Mouse (Mus musculus) embryonic facial prominence, embryonic 14.5 days (tissue): Measurements from ENCODE around the gene Zfp541. TPM values are rescaled to one million over a fixed set of nuclear protein-coding genes. Genes with fewer than 3 reads are reported as not detected.

Experiments used
- ATAC-seq: fragments of 200-750 bp; cut with Nextera tagmentation; 2 replicates; pipeline ENCODE4 v1.8.0; 2017; ENCODE audit warnings: low read depth, moderate number of reproducible peaks, moderate TSS enrichment
- DNase-seq: peaks from one replicate; pipeline ENCODE4 v3.0.0-alpha.2; 2015; ENCODE audit warnings: low spot score
- H3K27ac ChIP-seq: fragments of 300-500 bp; sonication (generic); replicated peaks from 2 replicates; pipeline ENCODE4 v1.5.1; 2014; ENCODE audit warnings: low read depth, mild to moderate bottlenecking, low read length, moderate library complexity
- H3K27me3 ChIP-seq: fragments of 300-500 bp; sonication (generic); replicated peaks from 2 replicates; pipeline ENCODE4 v1.6.1; 2014; ENCODE audit warnings: low read length; ENCODE audit not compliant: control insufficient read depth, insufficient read depth
- H3K36me3 ChIP-seq: fragments of 300-500 bp; sonication (generic); 2 replicates; pipeline ENCODE4 v1.6.1; 2014; ENCODE audit warnings: low read length, mixed read lengths; ENCODE audit not compliant: control insufficient read depth, insufficient read depth
- H3K4me1 ChIP-seq: fragments of 300-500 bp; sonication (generic); 2 replicates; pipeline ENCODE4 v1.6.1; 2014; ENCODE audit warnings: antibody characterized with exemption, low read length; ENCODE audit not compliant: control insufficient read depth, insufficient read depth
- H3K4me2 ChIP-seq: fragments of 300-500 bp; sonication (generic); 2 replicates; pipeline ENCODE4 v1.6.1; 2014; ENCODE audit warnings: low read depth, mild to moderate bottlenecking, low read length, moderate library complexity, mixed read lengths
- H3K4me3 ChIP-seq: fragments of 300-500 bp; sonication (generic); 2 replicates; pipeline ENCODE4 v1.5.1; 2014; ENCODE audit warnings: low read depth, mild to moderate bottlenecking, low read length
- H3K9ac ChIP-seq: fragments of 300-500 bp; sonication (generic); 2 replicates; pipeline ENCODE4 v1.6.1; 2014; ENCODE audit warnings: low read depth, mild to moderate bottlenecking, low read length, moderate library complexity, mixed read lengths
- H3K9me3 ChIP-seq: fragments of 300-500 bp; sonication (generic); 2 replicates; pipeline ENCODE4 v1.6.1; 2016; ENCODE audit warnings: low read length; ENCODE audit not compliant: control insufficient read depth
- WGBS: fragments of 180-500 bp; shearing (Covaris S2); extraction: QIAGEN DNeasy Blood & Tissue Kit; methylation state at CpG from one replicate; pipeline ENCODE4 v1.1.7; 2014; 5-methylcytosine and 5-hydroxymethylcytosine counted together
- polyA plus RNA-seq: library from polyadenylated mRNA; unstranded; fragments of >200 nt; fragmentation: Nextera tagmentation; extraction: Ambion mirVana; gene quantifications from 2 replicates; pipeline ENCODE4 v1.2.1, GENCODE M21; 2014

The Zfp541 gene
- polyA plus RNA-seq, 1 experiment from 2014 or later = 0.07 TPM

DNA sequence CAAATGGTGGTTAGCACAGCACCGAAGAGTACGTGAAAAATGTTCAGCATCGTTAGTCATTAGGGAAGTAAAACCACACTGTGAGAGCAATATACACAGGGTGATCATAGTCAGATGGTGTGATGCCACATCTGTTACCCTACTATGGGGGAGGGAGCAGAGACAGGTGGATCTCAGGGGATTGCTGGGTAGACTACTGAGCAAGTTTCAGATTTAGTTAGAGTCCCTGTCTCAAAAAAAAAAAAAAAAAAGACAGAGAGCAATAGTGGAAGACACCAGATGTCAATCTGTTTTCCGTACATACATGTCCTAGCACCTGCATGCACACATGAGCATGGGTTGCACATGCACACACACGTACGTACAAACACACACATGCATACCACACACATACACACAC is 5.9 kb upstream of the Zfp541 start:
- H3K36me3 ChIP-seq = no peaks in the 10 kb centered on the region
- WGBS = 86% methylated on average over 6 of the region's 6 CpGs
- H3K4me2 ChIP-seq = no peak overlapping the region
- H3K4me1 ChIP-seq = peaks cover 8% of the 10 kb centered on the region
- H3K27ac ChIP-seq = no peak overlapping the region
- H3K9me3 ChIP-seq = no peaks in the 10 kb centered on the region
- 0 out of 2 replicates have a peak, but pooled peaks cover 8% of the 10 kb centered on the region for H3K27me3 ChIP-seq
- no peak overlapping the region for H3K9ac ChIP-seq
- no peak overlapping the region for H3K4me3 ChIP-seq
- ATAC-seq (no peak), DNase-seq (no peak)

- Histone ChIP-seq H3K4me1 (peaks cover 8% of the 10 kb centered on the region), H3K9ac (no peak overlapping the region), H3K9me3 (0 out of 2 replicates have a peak, but pooled peaks cover 5% of the 10 kb centered on the region), H3K27me3 (peaks cover 11% of the 10 kb centered on the region; the same call in 1 of the 2 replicates), H3K27ac (no peak overlapping the region), H3K4me2 (no peak overlapping the region), H3K4me3 (no peak overlapping the region), H3K36me3 (no peaks in the 10 kb centered on the region)
- WGBS = 27% methylated on average over 5 of the region's 5 CpGs
- DNase-seq = no peak
- ATAC-seq = no peak
Measured at GRCm38 (mm10) chr7:16056459-16057135, 5.0 kb upstream of the Zfp541 start.

DNA sequence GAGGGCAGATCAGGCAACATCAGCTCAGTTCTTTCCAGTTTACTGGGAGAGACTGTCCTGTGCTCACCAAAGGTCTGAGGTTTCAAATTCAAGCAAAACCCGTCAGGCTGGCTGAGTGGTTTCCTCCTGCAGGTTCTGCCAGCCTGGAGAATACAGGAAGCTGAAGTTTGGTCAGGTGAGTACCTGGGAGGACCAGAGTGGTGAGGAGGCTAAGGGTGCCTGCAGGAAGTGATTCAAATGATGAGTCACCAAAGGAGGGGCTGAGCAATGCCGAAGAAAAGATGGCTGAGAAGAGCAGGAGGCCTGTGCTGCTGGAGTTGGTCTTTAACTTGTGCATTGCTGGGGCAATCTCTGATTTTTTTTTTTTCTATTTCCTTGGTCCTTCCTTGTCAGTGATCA is 4.5 kb upstream of the Zfp541 start:
- H3K27me3 ChIP-seq = peaks cover 14% of the 10 kb centered on the region; the same call in 1 of the 2 replicates
- peaks cover 6% of the 10 kb centered on the region for H3K4me1 ChIP-seq
- peak; percentile 71 for DNase-seq
- H3K9me3 ChIP-seq = 0 out of 2 replicates have a peak, but pooled peaks cover 5% of the 10 kb centered on the region
- no peaks in the 10 kb centered on the region for H3K36me3 ChIP-seq
- H3K9ac ChIP-seq = no peak overlapping the region
- H3K4me3 ChIP-seq = no peak overlapping the region
- no peak overlapping the region for H3K4me2 ChIP-seq
- no peak; the same call in 1 of the 2 replicates for ATAC-seq
- no peak overlapping the region for H3K27ac ChIP-seq
- 58% methylated on average over 2 of the region's 2 CpGs for WGBS

- H3K27ac ChIP-seq = no peak overlapping the region
- peaks cover 17% of the 10 kb centered on the region; the same call in 1 of the 2 replicates for H3K27me3 ChIP-seq
- WGBS = 70% methylated on average over 15 of the region's 15 CpGs
- ATAC-seq = no peak
- no peaks in the 10 kb centered on the region for H3K4me1 ChIP-seq
- no peak for DNase-seq
- no peak overlapping the region for H3K4me3 ChIP-seq
- H3K9ac ChIP-seq = no peak overlapping the region
- no peak overlapping the region for H3K4me2 ChIP-seq
- no peaks in the 10 kb centered on the region for H3K36me3 ChIP-seq
- 0 out of 2 replicates have a peak, but pooled peaks cover 13% of the 10 kb centered on the region for H3K9me3 ChIP-seq
Measured at GRCm38 (mm10) chr7:16062099-16062420, 446 bp downstream of the Zfp541 start.

DNA sequence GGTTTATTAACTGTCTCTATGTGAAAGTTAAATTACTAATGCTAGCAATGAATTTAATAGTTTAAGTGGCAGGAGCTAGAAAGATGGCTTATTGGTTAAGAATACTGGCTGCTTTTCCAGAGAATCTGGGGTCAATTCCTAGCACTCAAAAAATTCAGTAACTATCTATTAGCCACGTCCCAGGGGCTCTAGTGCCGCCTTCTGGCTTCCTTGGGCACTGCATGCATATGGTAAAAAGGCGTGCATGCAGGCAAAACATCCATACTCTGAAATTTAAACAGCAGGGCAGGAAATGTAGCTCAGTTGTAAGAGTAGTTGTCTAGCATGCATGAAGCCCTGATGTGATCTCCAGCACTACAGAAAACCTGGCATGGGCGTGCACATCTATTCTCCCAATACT is 1.9 kb downstream of the Zfp541 start:
- ATAC-seq = no peak
- 0 out of 2 replicates have a peak, but pooled peaks cover 13% of the 10 kb centered on the region for H3K9me3 ChIP-seq
- DNase-seq = no peak
- WGBS = 28% methylated on average over 4 of the region's 4 CpGs
- H3K9ac ChIP-seq = no peak overlapping the region
- no peak overlapping the region for H3K27ac ChIP-seq
- H3K4me1 ChIP-seq = no peaks in the 10 kb centered on the region
- no peaks in the 10 kb centered on the region for H3K36me3 ChIP-seq
- H3K4me2 ChIP-seq = no peak overlapping the region
- no peak overlapping the region for H3K4me3 ChIP-seq
- H3K27me3 ChIP-seq = peaks cover 17% of the 10 kb centered on the region; the same call in 1 of the 2 replicates

DNA sequence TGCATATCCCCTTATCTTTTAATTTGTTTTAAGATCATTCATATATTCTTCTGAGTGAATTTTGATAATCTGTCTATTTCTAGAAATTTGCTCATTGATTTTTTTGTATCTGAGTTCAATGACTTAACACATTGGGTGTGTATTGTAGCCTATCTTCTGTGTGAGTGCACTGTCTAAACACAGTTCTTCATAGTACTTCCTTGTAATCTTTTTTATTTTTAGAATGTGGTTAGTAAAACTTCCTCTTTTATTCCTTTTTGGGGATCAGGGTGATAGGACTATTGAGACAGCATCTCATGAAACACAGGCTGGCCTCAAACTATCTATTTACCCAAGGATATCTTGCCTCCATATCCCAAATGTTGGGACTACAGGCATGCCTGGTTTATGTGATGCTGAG is 9.2 kb downstream of the Zfp541 start:
- no peak overlapping the region for H3K4me2 ChIP-seq
- H3K4me1 ChIP-seq = no peaks in the 10 kb centered on the region
- no peaks in the 10 kb centered on the region for H3K36me3 ChIP-seq
- no peak overlapping the region for H3K9ac ChIP-seq
- H3K9me3 ChIP-seq = no peaks in the 10 kb centered on the region
- DNase-seq (no peak), ATAC-seq (no peak)
- H3K27ac ChIP-seq = no peak overlapping the region
- no peaks in the 10 kb centered on the region for H3K27me3 ChIP-seq
- no peak overlapping the region for H3K4me3 ChIP-seq

DNA sequence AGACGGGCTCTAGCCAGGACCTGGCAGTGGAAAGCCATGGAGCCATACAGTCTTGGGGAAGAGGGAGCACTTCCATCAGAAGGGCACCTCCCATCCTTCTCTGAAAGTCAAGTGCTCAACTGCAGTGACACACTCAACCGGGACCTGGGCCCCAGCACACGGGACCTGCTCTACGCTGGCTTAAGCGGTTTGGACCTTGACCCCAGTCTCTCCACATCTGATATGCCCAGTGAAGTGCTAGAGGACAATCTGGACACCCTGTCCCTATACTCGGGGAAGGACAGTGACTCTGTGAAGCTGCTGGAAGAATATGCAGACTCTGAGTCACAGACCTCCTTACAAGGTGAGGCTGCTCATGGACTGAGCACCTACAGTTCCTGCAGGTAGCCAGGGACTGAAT is 10.3 kb downstream of the Zfp541 start:
- no peaks in the 10 kb centered on the region for H3K9me3 ChIP-seq
- H3K4me1 ChIP-seq = no peaks in the 10 kb centered on the region
- no peaks in the 10 kb centered on the region for H3K27me3 ChIP-seq
- H3K4me3 ChIP-seq = no peak overlapping the region
- no peak overlapping the region for H3K4me2 ChIP-seq
- 83% methylated on average over 6 of the region's 6 CpGs for WGBS
- DNase-seq (no peak), ATAC-seq (no peak)
- H3K27ac ChIP-seq = no peak overlapping the region
- no peaks in the 10 kb centered on the region for H3K36me3 ChIP-seq
- H3K9ac ChIP-seq = no peak overlapping the region

DNA sequence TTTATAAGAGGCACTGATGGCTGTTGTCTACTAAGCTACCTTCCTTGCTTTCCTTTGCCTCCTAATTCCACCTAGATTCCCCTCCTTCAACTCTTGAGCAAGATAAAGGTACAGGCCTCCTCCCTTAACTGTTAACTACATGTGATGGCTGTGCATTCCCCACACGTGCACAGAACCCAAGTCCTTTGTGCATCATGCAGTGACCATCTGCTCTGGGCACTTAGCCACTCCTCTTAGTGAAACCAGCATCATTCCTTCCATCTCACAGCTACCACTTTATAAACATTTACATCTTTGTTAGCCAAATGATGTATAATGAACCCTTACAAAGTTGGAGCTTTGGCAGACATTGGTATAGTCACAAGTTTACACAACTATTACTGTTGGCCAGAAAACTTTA is 18.3 kb downstream of the Zfp541 start:
- Histone ChIP-seq H3K27me3 (no peaks in the 10 kb centered on the region), H3K4me2 (no peak overlapping the region), H3K4me3 (no peak overlapping the region), H3K9ac (no peak overlapping the region), H3K4me1 (no peaks in the 10 kb centered on the region), H3K27ac (no peak overlapping the region), H3K36me3 (no peaks in the 10 kb centered on the region), H3K9me3 (no peaks in the 10 kb centered on the region)
- no peak for ATAC-seq
- WGBS = 68% methylated on average over 1 of the region's 1 CpGs
- DNase-seq = no peak

DNA sequence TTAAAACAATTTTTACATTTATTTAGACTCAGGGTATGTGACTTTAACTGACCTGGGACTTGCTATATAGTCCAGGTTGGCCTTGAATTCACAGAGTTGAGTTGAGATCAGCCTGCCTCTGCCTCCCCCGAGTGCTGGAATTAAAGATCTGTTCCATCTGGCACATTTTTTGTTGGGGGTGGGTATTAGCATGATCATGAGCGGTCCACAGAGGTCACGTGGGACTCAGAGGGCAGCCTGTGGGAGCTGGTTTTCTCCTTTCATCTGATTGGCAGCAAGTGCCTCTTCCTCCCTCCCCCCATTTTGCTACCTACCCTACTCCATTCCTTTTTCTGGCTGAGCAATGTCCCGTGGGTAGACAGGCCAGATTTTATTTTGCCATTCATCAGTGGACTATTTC is 19.0 kb downstream of the Zfp541 start:
- Histone ChIP-seq H3K27me3 (no peaks in the 10 kb centered on the region), H3K4me1 (no peaks in the 10 kb centered on the region), H3K36me3 (no peaks in the 10 kb centered on the region), H3K9ac (no peak overlapping the region), H3K4me3 (no peak overlapping the region), H3K4me2 (no peak overlapping the region), H3K27ac (no peak overlapping the region), H3K9me3 (no peaks in the 10 kb centered on the region)
- 66% methylated on average over 4 of the region's 4 CpGs for WGBS
- ATAC-seq (no peak), DNase-seq (no peak)
